Mouse (Mus musculus) heart, postnatal 4 days (tissue): ENCODE results near the gene Gm21988. TPM values are rescaled to one million over a fixed set of nuclear protein-coding genes. Genes with fewer than 3 reads are reported as not detected.
A peak's percentile ranks its signal among the peaks of the same experiment; 100 is the strongest.

Source experiments
- DNase-seq: peaks from one replicate; pipeline ENCODE4 v3.0.0; 2021
- total RNA-seq, 2 experiments: library from RNA; stranded (reverse); gene quantifications; 2 replicates each; pipeline ENCODE4 v1.2.3; 2021

The Gm21988 gene
- total RNA-seq, 2 experiments from 2014 or later, result 2.4 to 2.6 TPM

DNA sequence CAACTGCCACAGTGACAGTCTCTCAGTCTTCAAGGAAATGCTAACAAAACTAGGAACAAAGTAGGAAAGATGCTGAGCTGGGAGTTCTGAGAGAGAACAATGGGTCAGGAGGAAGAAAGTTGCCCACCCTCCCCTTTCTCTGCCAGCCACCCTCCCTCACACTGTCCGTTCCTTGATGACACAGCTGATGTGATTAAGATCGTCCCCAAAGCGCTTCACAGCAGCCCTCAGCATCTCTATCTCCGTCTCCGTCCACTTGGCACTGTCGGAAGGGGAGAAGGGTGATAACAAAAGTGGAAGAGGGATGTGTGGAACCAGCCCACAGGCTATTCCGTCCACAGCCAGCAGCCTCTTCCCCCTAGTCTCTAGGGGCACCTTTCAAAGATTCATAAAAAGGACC lies 2.9 kb downstream of the Gm21988 start:
- no peak for DNase-seq

DNA sequence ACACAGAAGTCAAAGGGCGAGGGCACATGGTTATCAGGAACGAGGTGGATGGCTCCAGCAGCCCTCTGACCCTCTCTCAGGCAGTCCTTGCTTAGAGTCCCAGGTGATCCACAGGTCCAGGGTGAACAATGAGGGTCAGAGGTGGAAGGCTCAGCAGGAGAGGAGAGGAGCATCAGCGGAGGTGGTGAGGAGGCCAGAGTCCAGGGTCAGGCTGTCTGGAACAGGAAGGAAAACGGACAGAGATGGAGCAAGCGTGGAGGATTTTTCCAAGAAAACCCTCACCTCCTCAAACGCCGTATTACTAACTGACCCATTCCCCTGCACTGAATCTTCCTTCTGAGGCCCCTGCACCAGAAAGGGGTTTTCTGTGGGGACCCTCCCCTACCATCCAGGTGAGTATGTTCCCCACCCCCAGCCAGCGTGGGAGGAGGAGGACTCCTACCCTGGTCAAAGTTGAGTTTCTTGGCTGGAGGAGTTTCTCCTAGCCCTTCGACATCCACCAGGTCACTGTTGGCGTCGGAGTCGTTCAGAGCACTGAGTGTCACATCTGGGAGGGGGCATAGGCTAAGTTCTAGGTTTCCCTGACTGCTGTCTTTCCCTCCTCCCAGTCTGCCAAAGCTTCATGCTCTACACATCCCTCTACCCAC lies 4.3 kb downstream of the Gm21988 start:
- no peak for DNase-seq

DNA sequence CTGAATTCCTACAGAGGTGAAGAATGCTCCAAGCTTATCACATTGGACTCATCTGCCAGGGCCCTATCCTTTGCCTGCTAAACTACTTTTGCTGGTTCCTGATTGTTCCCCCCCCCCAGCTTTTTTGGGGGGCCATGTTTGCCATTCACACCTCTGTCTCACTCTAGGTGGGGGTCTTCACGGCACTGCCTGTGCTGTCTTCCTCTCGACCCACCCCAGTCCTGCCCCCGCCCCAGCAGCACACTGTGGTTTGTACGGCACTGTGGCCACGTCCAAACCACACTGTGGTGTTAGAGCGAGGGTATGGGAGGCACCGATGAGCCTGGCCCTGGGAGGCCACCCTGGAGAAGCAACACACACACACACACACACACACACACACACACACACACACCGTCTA lies 5.1 kb downstream of the Gm21988 start:
- DNase-seq, result no peak

DNA sequence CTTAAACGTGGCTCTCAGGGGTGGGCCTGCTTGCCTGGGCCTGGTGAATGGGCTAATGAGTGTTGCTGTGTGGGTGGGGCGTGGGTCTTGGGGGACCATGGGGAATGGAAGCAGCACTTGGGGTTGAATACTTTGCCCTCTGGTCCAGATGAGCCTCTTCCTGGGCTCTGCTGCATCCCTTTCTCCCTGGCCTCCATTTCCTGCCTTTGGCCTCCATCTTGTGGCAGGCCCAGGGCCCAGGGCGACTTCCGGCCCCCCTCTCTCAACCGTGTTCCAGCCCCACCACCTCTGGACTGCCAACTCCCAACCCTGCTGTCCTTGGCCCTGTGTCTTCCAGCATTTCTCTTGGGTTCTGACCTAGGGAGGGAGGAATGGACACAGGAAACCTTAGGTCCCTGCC lies 5.6 kb downstream of the Gm21988 start:
- no peak for DNase-seq

DNA sequence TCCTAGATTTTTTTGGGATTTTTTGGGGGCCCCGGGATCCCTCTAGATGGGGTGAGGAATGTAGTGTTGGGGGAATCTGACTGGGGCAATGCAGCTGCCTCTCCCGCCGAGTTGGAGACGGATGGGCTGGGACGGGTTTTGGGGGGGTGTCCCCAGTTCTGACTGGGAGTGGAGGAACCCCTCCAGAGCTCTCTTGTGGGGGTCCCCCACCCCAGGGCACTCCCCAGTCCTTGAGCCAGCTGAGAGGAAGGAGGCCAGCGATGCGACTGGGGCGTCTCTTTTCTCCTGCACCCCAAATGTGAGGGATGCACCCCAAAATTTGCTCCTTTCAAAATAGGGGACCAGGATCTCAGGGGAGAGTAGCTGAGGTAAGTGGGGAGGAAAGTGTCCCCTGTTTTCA lies 6.6 kb downstream of the Gm21988 start:
- no peak for DNase-seq

DNA sequence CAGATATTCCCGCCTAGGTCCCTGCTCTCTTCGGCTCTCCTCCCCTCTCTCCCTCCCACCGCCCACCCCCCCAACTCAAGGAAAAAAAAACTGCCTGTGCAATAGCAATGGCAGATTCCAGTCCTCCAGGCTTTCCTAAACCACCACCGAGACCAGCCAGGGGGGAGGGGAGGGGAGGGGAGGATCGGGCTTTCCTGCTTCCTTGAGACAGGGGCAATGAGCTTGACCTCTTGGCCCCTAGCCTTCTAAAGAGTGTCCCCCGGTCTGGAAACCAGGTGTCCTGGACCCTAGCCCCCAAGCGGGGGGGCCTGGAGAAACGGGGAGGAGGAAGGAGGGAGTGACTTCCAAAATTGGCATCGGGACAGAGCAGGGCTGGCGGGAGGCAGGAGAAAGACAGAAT lies 7.1 kb downstream of the Gm21988 start:
- DNase-seq, result peak; percentile 67

DNA sequence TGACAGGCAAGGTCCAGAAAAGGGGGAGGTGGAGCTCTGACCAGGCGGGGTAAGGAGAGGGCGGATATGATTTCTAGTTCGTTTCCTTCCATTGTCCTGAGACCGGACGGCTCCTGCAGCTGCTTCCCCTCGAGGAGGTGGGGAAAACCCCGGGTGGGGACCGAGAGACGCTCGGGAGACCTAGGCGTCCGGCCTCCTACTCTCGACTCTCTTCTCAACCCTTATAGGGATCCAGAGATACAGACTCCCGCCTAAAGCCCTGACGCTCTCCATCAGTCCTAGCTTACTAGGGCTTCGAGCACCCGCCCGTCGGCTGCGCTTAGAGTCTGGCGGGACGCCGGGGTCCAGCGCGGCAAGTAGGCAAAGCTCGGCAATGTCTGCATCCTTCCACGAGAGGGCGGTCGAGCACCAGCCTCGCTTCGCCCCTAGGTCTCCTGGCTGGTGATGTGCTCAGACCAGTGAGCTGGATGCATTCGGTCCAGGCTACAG lies 9.3 kb downstream of the Gm21988 start:
- peak; percentile 94 for DNase-seq

DNA sequence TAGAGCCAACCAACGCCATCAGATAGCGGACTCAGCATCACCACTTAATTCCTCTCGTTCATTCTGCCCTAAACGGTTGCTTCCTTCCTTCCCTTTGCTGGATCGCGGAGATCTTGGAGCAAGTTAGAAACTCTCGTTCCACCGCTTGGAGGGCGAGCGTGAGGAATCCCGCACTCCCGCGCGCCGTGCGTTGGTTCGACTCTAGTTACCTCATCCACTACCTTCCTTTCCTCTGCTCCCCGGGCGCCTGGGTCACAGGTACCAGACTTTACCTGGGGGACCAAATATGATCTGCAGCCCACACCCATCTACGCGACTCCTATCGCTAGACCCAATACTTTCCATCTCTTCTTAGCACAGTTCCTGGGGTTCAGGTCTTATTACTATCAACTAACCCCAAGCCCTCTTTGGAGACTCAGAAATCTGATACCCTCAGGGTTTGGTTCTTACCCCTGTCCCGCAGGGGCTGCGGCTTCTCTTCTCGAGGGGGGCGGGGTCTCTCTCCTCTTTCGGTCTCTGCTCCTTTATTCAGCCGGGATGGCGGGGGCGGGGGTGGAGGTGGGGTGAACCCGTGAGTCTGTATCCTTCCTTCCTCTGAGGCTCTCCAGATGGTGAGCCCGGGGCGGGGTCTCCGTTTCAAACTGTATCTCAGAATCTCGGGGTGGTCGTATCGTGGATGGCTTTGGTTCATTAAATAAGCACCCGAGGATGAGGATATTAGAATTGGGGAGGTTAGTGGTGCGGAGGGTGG lies 10.2 kb downstream of the Gm21988 start, which contains the start of gene Bcl6b:
TSS of gene Bcl6b (minus strand) at position 539 of the 751 bp plus-strand sequence.
- DNase-seq, result peak; percentile 69

DNA sequence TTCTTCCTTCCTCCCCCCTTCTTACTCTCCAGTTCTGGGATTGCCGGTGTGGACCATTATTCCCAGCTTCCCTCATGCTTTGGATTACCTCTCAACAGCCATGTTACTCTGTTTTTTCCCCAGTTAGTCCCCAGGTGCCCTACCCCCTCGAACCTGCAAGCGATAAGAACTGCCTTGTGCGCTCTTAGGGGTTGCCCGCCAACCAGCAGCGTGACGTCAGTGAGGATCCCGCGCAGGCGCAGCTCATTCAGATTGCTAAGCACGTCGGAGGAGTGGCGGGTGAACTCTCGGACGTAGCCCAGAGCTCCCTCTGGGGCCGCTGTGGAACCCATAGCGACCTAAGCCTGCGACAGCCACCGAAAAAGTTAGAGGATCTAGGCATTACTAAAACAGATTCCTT lies 10.8 kb downstream of the Gm21988 start:
- DNase-seq, result peak; percentile 93

DNA sequence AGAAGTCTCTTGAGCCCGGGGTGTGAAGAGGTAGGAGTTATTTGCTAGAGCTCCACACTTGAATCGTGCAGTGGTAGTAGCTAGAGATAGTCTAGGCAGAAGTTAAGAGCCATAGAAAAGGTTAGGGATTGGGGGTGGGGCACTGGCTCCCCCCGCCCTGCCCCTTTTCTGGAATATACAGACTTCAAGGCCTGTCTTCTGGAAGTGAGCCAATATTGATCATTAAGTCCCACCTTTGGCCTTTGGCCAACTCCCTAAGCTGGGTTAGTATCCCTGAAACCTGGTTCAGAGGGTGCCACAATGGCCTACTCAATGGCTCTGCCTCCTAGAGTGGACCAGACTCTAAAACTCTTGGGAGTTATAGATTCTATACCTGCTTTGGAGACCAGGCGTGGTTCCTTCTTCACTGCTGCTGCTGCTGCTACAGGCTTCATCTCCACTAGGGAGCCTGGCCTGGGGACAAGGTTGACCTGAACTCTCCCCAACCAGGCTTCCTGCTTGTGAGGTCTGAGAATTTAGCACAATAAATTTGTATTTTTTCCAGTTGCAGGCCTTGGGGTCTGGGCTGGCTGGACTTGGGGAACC lies 11.9 kb downstream of the Gm21988 start:
- peak; percentile 29 for DNase-seq

DNA sequence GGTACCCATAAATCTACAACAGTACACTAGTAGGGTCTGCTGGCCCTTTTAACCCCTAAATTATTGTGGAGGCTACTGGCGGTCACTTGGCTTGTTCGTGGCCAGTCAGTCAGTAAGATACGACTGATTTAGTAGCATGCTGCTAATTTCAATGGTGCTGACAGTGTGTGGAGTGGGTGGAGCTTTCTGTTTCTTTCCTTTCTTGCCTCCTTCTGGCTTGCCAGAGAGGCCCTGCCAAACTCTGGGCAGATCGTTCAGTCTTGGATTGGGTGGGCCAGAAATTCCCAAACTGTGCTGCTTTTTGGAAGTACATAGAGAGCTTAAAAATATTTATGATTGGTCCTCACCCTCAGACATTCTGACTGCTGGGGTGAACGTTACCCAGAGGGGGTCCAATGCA lies 12.5 kb downstream of the Gm21988 start:
- peak; percentile 23 for DNase-seq

DNA sequence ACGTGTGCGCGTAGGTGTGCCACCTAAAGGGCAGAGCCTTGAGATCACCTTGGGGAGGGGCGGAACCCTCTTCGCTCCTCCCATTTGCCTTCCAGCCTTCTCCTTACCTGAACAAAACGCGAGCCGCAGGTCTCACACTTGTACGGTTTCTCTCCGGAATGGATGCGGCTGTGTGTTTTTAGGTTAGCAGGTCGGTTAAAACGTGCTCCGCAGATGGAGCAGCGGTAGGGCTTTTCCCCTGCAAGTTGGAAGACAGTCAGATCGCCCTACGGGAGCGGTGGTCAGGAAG lies 13.1 kb downstream of the Gm21988 start:
- no peak for DNase-seq

DNA sequence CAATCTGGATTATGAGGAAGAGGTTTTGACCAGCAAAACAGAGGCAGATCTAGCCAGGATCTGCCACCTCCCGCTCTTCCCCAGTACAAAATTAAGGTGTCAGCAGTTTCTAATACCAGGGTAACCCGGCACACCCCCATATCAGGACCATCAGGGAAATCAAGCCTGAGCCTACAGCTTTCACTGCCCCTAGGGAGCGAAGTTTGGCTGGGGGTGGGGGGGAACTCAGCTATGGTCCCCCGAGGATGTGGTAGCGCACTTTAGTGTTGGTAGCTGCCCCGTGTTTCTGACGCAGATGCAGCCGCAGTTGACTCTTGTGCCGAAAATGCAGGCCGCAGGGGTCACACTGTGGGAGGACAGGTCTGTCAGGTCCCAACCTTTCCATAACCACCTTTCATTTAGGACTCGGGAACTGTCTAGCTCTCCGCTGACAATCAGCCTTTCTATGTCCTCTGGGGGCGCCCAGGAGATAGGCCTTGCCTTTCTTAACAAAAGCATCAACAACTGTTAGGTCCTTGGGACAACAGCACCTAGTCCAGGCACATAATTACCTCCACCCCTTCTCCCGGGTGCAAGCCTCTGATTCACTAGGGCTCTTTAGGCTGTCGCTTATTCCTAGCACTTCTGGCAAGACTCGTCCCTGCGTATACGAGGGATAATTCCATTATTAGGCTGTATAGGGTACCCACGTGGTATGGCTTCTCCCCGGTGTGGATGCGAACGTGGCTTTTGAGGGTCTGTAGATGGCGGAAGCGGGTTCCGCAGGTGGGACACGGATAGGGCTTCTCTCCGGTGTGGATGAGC lies 13.6 kb downstream of the Gm21988 start:
- DNase-seq, result peak; percentile 12

DNA sequence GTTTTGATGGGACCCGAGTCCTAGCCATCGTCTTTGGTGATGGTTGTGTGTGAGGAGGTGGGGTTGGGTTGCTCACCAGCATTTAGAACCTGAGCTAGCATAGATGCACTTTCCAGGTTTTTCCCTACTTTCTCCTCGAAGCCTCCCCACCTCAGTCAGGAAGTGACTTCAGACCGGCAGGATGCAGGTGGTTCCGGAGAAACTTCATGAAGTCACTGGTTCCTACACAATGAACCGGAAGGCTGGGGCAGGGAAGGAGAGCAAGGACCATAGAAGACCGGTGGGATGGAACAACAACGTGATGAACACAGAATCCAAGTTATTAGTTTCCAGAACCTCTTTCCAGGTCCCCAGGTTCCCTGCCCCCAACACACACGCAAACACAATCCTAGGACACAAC lies 15.9 kb downstream of the Gm21988 start:
- peak; percentile 65 for DNase-seq

DNA sequence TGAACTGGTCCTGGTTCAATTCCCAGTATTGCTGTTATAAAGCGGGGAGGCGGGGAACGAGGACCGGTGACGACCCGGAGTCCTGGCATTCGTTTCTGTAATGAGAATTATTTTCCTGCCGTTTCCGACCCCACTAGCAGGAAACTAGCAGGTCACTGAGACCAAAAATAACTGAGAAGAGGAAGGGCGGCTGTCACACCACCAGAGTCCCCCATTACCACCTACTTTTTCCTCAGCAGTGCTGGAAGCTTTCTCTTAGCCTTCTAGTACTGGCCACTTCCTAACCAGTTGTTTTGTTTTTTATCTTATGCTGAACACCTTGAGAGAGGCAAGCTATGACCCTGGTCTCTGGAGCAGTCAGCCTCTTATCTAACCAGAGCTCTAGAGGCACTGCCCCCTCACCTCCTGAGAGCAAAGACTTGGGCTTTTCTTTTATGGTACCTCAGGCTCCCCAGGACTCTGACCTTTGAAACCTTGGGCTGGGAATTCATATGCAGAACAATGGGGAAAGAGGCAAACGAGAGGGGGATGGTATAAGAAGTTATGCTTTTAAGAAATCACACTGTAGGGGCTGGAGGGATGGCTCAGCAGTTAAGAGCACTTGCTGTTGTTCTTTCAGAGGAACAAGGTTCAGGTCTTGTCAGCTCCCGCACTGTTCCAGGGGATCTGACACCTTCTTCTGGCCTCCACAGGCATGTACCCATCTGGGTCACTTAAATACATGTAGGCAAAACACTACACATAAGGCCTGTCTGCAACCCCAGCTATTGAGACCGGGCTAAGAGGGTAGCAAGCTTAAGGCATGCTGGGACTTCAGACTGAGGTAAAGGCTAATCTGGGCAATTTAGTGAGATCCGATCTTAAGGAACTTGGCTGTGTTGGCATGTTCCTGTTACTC lies 17.8 kb downstream of the Gm21988 start:
- peak; percentile 52 for DNase-seq

DNA sequence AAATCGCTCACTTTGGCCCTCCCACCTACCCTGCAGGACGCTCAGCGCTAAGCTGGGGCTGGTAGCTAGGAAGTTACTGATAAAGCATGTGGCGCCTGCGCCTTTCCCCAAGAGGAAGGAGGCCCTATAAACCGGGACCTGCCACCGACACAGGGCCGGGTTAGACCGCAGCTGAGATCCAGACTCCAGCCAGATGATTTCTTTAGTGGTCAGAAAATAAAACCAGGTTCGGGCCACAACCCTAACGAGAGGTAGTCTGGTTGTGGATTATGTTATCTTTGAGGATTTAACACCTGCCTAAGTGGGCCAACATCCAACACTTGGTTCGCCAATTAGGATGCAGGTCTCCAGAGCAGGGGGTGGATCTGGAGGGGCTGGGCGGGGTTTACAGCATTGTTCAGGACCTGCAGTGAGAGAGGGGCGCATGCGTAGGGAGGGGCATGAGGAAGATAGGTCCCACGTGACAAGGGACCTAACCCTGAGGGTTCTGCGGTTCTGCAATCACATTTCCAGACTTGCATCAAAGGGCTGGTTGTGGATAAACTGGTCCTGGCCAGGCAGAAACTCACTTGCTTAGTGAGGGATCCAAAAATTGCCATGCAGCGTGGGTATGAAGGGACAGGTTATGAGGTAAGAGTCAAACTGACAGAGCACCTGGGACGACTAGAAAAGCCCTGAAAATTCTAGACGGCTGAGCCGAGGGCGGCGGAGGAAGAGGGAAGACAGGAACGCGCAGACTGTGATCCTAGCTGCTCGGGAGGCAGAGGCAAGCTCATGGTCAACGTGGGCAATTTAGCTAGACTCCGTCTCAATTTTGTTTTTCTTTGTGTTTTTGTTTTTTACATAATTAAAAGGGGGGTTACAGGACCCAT lies 18.7 kb downstream of the Gm21988 start, which contains the start of gene Slc16a13:
TSS of gene Slc16a13 (minus strand) at position 334 of the 872 bp plus-strand sequence.
- DNase-seq, result peak; percentile 93

DNA sequence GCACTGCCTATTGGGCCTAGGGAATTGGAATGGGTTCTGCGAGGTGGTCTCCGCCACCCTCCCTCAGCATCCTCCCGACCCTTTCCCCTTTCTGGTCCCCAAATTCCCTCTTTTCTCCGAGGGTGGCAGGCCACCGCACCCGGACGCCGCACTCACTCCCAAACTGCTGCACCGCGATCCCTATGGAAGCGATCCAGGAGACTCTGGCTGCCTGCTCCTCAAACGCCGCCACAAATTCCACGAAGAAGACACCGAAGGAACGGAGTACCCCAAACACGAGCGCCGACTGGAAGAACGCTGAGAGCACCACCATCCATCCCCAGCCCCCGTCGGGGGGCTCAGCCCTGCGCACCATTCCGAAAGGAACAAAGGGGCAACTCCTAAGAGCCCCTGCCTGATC lies 19.3 kb downstream of the Gm21988 start:
- DNase-seq, result no peak

DNA sequence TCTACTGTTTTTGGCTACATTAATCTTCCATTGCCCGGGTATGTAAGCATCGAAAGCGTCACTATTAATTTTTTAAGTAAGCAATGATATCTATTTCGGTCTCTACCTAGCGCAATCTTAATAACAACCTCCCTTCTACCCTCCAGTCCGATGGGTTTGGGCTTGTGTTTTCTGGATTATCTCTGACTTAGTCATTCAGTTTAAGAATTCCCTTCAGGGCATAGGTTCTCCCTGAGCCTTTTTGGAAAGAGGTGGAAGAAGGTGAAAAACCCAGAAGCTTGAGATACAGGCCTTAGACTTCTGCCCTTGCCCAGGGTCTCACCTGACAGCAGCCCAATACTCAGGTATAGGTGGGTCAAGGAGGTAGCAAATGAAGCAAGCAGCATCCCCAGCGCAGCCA lies 19.8 kb downstream of the Gm21988 start:
- no peak for DNase-seq

DNA sequence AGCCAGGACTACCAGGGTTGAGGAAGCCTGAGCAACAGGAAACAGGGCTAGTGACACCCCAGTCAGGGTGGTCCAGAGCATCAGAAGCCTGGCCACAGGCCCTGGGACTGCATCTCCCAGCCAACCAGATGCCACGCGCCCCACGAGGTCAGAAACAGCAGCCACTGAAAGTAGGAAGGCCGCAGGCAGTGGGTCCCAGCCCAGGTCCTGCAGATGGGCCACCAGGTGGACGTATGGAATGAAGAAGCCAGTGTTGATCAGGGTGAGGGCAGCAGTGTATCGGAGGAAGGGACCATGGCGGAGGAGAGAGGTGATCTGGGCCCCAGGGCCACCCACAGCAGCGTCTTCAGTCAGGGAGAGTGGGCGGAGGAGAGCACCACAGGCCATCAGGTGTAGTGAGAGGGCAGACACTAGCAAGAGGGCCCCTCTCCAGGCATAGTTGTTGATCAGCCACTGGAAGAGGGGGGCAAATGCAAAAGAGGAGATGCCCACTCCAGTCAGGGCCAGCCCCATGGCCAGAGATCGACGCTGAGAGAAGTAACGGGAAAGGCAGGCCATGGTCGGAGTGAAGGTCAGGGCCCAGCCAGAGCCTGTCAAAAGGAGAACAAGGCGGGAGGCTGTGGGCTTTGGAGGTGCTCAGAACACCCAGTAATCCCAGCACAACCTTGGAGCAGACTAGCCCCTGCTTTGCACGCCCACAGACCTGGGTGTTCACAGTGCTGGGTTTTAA lies 20.7 kb downstream of the Gm21988 start:
- DNase-seq, result no peak

DNA sequence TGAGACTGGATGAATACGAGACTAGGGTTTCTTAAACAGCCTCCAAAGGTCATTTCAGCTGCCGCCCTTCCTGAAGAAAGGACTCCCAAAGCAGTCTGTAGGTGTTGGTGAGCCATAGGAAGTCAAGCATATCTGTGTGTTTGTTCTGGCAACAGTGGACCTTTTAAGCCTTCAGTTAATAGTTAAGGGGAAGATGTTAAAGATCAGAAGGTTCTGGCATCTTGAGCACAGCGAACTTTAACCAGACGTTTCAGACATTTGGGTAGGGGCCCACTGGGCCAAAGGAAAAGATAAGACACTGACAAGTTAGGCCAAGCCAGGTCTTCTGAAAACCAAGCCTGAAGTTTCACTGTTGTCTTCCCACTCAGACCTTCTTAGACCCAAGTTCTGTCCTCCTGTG lies 21.6 kb downstream of the Gm21988 start:
- DNase-seq, result no peak
